Mouse (Mus musculus) erythroblast, embryonic 14.5 days (primary cell): Measurements from ENCODE around the gene Ush2a.

Experiments
- GATA1 ChIP-seq: IDR thresholded peaks from 2 replicates; pipeline ENCODE4 v1.6.1; 2012; ENCODE audit warnings: low read length, inconsistent platforms, mixed read lengths
- TAL1 ChIP-seq: IDR thresholded peaks from 3 replicates; pipeline ENCODE4 v1.6.1; 2012; ENCODE audit warnings: low read length, inconsistent platforms, mixed read lengths

- TF ChIP-seq TAL1: no peak
- no peak for TF ChIP-seq GATA1
These were observed 738.2 kb downstream of the Ush2a start for GRCm38 (mm10) chr1:188999981-189000380.
